Mouse (Mus musculus): ENCODE measurements at regions not wholly inside any gene's neighbourhood (a gene's known extent, or its start where the extent isn't known, plus 50 kb on each side); places are given as distances from the start of the nearest gene placed in this dataset.
A peak's percentile ranks its signal among the peaks of the same experiment; 100 is the strongest.

- Histone ChIP-seq H3K27ac (replicated peaks; ENCODE audit: low read depth, low read length) (no peak overlapping the region), H3K4me3 (replicated peaks; ENCODE audit: low read length) (no peak overlapping the region), H3K4me2 (replicated peaks; ENCODE audit: low read depth, low read length, severe bottlenecking) (no peak overlapping the region), H3K9ac (ENCODE audit: low read depth, low read length, severe bottlenecking) (no peak overlapping the region), H3K4me1 (ENCODE audit: control insufficient read depth, insufficient read depth, low read length) (no peaks in the 10 kb centered on the region), H3K27me3 (ENCODE audit: control insufficient read depth, insufficient read depth, low read length) (no peaks in the 10 kb centered on the region), H3K36me3 (ENCODE audit: control insufficient read depth, insufficient read depth, low read length) (no peaks in the 10 kb centered on the region), H3K9me3 (ENCODE audit: control insufficient read depth, low read length) (no peaks in the 10 kb centered on the region)
- 55% methylated on average over 1 of the region's 1 CpGs for WGBS
- TF ChIP-seq POLR2A (IDR thresholded peaks at IDR 0.05; ENCODE audit: borderline replicate concordance, extremely low read depth, insufficient read depth, insufficient read length): no peak
- ATAC-seq (ENCODE audit: low FRiP score, low read depth) (no peak), DNase-seq (ENCODE audit: low spot score) (no peak)
Observed at GRCm38 (mm10) chr4:26441533-26441932, 94.8 kb upstream of the Manea start.

GRCm38 (mm10) chr4:26422084-26422483 lies 75.4 kb upstream of the Manea start:
- no peak for DNase-seq (ENCODE audit: low spot score)
- no peaks in the 10 kb centered on the region for H3K27me3 ChIP-seq (ENCODE audit: control insufficient read depth, insufficient read depth, low read length)
- H3K4me3 ChIP-seq (replicated peaks; ENCODE audit: low read length): no peak overlapping the region
- H3K9ac ChIP-seq (ENCODE audit: low read depth, low read length, severe bottlenecking): no peak overlapping the region
- no peak for TF ChIP-seq POLR2A (IDR thresholded peaks at IDR 0.05; ENCODE audit: borderline replicate concordance, extremely low read depth, insufficient read depth, insufficient read length)
- no peak overlapping the region for H3K4me2 ChIP-seq (replicated peaks; ENCODE audit: low read depth, low read length, severe bottlenecking)
- no peak overlapping the region for H3K27ac ChIP-seq (replicated peaks; ENCODE audit: low read depth, low read length)
- no peaks in the 10 kb centered on the region for H3K36me3 ChIP-seq (ENCODE audit: control insufficient read depth, insufficient read depth, low read length)
- H3K9me3 ChIP-seq (ENCODE audit: control insufficient read depth, low read length): no peaks in the 10 kb centered on the region
- no peaks in the 10 kb centered on the region for H3K4me1 ChIP-seq (ENCODE audit: control insufficient read depth, insufficient read depth, low read length)
- ATAC-seq (ENCODE audit: low FRiP score, low read depth): peak; percentile 74

- no peak for ATAC-seq (ENCODE audit: low FRiP score, low read depth)
- TF ChIP-seq POLR2A (IDR thresholded peaks at IDR 0.05; ENCODE audit: borderline replicate concordance, extremely low read depth, insufficient read depth, insufficient read length): no peak
- H3K4me2 ChIP-seq (replicated peaks; ENCODE audit: low read depth, low read length, severe bottlenecking): no peak overlapping the region
- WGBS: 77% methylated on average over 2 of the region's 2 CpGs
- no peak overlapping the region for H3K4me3 ChIP-seq (replicated peaks; ENCODE audit: low read length)
- no peaks in the 10 kb centered on the region for H3K27me3 ChIP-seq (ENCODE audit: control insufficient read depth, insufficient read depth, low read length)
- no peak overlapping the region for H3K27ac ChIP-seq (replicated peaks; ENCODE audit: low read depth, low read length)
- H3K36me3 ChIP-seq (ENCODE audit: control insufficient read depth, insufficient read depth, low read length): no peaks in the 10 kb centered on the region
- H3K9ac ChIP-seq (ENCODE audit: low read depth, low read length, severe bottlenecking): no peak overlapping the region
- no peak for DNase-seq (ENCODE audit: low spot score)
- no peaks in the 10 kb centered on the region for H3K9me3 ChIP-seq (ENCODE audit: control insufficient read depth, low read length)
- H3K4me1 ChIP-seq (ENCODE audit: control insufficient read depth, insufficient read depth, low read length): no peaks in the 10 kb centered on the region
Observed at GRCm38 (mm10) chr4:26404266-26404665, 57.6 kb upstream of the Manea start.

GRCm38 (mm10) chr4:26402213-26402612 lies 55.5 kb upstream of the Manea start:
- DNase-seq (ENCODE audit: low spot score) (no peak), ATAC-seq (ENCODE audit: low FRiP score, low read depth) (no peak)
- H3K9ac ChIP-seq (ENCODE audit: low read depth, low read length, severe bottlenecking): no peak overlapping the region
- TF ChIP-seq POLR2A (IDR thresholded peaks at IDR 0.05; ENCODE audit: borderline replicate concordance, extremely low read depth, insufficient read depth, insufficient read length): no peak
- H3K27me3 ChIP-seq (ENCODE audit: control insufficient read depth, insufficient read depth, low read length): no peaks in the 10 kb centered on the region
- no peak overlapping the region for H3K27ac ChIP-seq (replicated peaks; ENCODE audit: low read depth, low read length)
- H3K9me3 ChIP-seq (ENCODE audit: control insufficient read depth, low read length): no peaks in the 10 kb centered on the region
- H3K4me2 ChIP-seq (replicated peaks; ENCODE audit: low read depth, low read length, severe bottlenecking): no peak overlapping the region
- H3K4me3 ChIP-seq (replicated peaks; ENCODE audit: low read length): no peak overlapping the region
- no peaks in the 10 kb centered on the region for H3K4me1 ChIP-seq (ENCODE audit: control insufficient read depth, insufficient read depth, low read length)
- no peaks in the 10 kb centered on the region for H3K36me3 ChIP-seq (ENCODE audit: control insufficient read depth, insufficient read depth, low read length)

All from limb, embryonic 14.5 days (tissue).